Mouse (Mus musculus): ENCODE measurements at regions not wholly inside any gene's neighbourhood (a gene's known extent, or its start where the extent isn't known, plus 50 kb on each side); places are given as distances from the start of the nearest gene placed in this dataset.

GRCm38 (mm10) chr7:68415890-68416289 is 142.3 kb downstream of the Fam169b start:
- ATAC-seq (ENCODE audit: low read depth): no peak
- no peak overlapping the region for H3K4me2 ChIP-seq (ENCODE audit: low read depth, low read length)
- H3K4me3 ChIP-seq (ENCODE audit: low read length): no peak overlapping the region
- no peaks in the 10 kb centered on the region for H3K4me1 ChIP-seq (replicated peaks; ENCODE audit: control insufficient read depth, insufficient read depth, low read length)
- no peak overlapping the region for H3K9ac ChIP-seq (ENCODE audit: low read length)
- WGBS: 68% methylated on average over 7 of the region's 7 CpGs
- H3K27ac ChIP-seq (ENCODE audit: low read length): no peak overlapping the region
- no peaks in the 10 kb centered on the region for H3K36me3 ChIP-seq (ENCODE audit: control insufficient read depth, insufficient read depth, low read length)
- no peaks in the 10 kb centered on the region for H3K27me3 ChIP-seq (ENCODE audit: control insufficient read depth, insufficient read depth, low read depth, low read length)
- no peaks in the 10 kb centered on the region for H3K9me3 ChIP-seq (ENCODE audit: control insufficient read depth, low read length)

DNA sequence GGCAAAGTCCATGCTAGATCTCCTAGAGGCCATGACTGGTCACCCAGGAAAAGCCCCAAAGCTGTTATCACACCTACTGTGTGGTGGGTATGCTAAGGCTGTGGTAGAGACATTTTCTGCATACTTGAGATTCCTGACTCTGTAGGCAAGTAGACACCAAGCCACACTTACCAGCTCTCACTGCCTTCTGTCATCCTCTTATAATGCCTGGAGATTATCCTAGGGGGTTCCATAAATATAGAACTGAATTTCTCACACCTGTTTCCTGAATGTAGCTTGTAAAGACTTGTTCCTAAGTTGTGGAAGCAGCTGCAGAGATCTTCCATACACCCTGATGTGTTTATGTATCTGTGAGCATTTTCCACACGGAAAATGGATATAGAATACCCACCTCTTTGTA is 139.1 kb downstream of the Fam169b start:
- no peaks in the 10 kb centered on the region; the same call in 1 of the 2 replicates for H3K27me3 ChIP-seq (ENCODE audit: control insufficient read depth, insufficient read depth, low read depth, low read length)
- no peaks in the 10 kb centered on the region for H3K36me3 ChIP-seq (ENCODE audit: control insufficient read depth, insufficient read depth, low read length)
- no peak for ATAC-seq (ENCODE audit: low read depth)
- no peak overlapping the region for H3K4me2 ChIP-seq (ENCODE audit: low read depth, low read length)
- no peaks in the 10 kb centered on the region; the same call in 1 of the 2 replicates for H3K4me1 ChIP-seq (replicated peaks; ENCODE audit: control insufficient read depth, insufficient read depth, low read length)
- H3K9ac ChIP-seq (ENCODE audit: low read length): no peak overlapping the region
- H3K27ac ChIP-seq (ENCODE audit: low read length): no peak overlapping the region
- H3K9me3 ChIP-seq (ENCODE audit: control insufficient read depth, low read length): no peaks in the 10 kb centered on the region
- WGBS: 24% methylated on average over 1 of the region's 1 CpGs
- no peak overlapping the region for H3K4me3 ChIP-seq (ENCODE audit: low read length)
